In genomic region chr15:98692171-98692715, GRCm38 (mm10) we compare ENCODE assay signal across 10 mouse cellular contexts. TPM values are rescaled to one million over a fixed set of nuclear protein-coding genes. Genes with fewer than 3 reads are reported as not detected.
DNase-seq lines count a peak whose midpoint lies in the region; ATAC-seq and TF ChIP-seq lines count a peak whose summit lies in the region.
"Had no signal": no experiment of that assay in that cellular context is flagged by ENCODE, and none has a peak within 500 bp of the region (broad histone marks: within the 10 kb centered on the region; RNA-seq: fewer than 3 reads in every experiment).

No protein-coding gene starts in this region.

- H3K9me3 ChIP-seq in stomach, embryonic 15.5 days, result no peaks in the 10 kb centered on the region
- H3K9me3 ChIP-seq: G1E had no signal

- DNase-seq in left cerebral cortex, adult 2 months (ENCODE audit: extremely low spot score in 1 of 2, low spot score in 2 of 2), result no peak
- DNase-seq in left cerebral cortex, postnatal 14 days (ENCODE audit: low spot score in 2 of 2), result no peak
- DNase-seq in heart, adult 2 months, result peak; percentile 53 to 62
- peak; percentile 77 for DNase-seq in kidney, postnatal 10 days
- DNase-seq in ovary, adult 18-20 months (ENCODE audit: low spot score), result no peak
- no peak for DNase-seq in urinary bladder, postnatal 25 days (ENCODE audit: low spot score)
- no peak for DNase-seq in cerebellum, postnatal 10 days

- ATAC-seq in stomach, embryonic 15.5 days (ENCODE audit: insufficient read depth, low FRiP score, low read depth), result peak; percentile 25; the same call in 1 of the 2 replicates

- no peak for TF ChIP-seq CTCF in left cerebral cortex, adult 2 months (IDR thresholded peaks at IDR 0.05)
- TF ChIP-seq CTCF in heart, adult 2 months (IDR thresholded peaks at IDR 0.05), result no peak

- H3K27me3 ChIP-seq in heart, adult 2 months (ENCODE audit: control insufficient read depth, insufficient read depth, low read length), result no peaks in the 10 kb centered on the region
- H3K27me3 ChIP-seq in stomach, embryonic 15.5 days (replicated peaks), result no peaks in the 10 kb centered on the region; the same call in 1 of the 2 replicates

- no peaks in the 10 kb centered on the region for H3K36me3 ChIP-seq in heart, adult 2 months (ENCODE audit: control insufficient read depth, insufficient read depth, low read length)
- no peaks in the 10 kb centered on the region for H3K36me3 ChIP-seq in stomach, embryonic 15.5 days
- H3K36me3 ChIP-seq: G1E had no signal

- peaks cover 11% of the 10 kb centered on the region for H3K4me1 ChIP-seq in heart, adult 2 months (ENCODE audit: control insufficient read depth, insufficient read depth, low read length)
- H3K4me1 ChIP-seq in stomach, embryonic 15.5 days, result peaks cover 9% of the 10 kb centered on the region; the same call in 1 of the 2 replicates

- peak; percentile 65; the same call in 1 of the 2 replicates for TF ChIP-seq EP300 in heart, adult 2 months (IDR thresholded peaks at IDR 0.05; ENCODE audit: insufficient read depth, low read depth, low read length)

- H3K4me3 ChIP-seq in left cerebral cortex, adult 2 months, result no peak overlapping the region
- H3K4me3 ChIP-seq in heart, adult 2 months, result no peak overlapping the region
- no peak overlapping the region for H3K4me3 ChIP-seq in stomach, embryonic 15.5 days (replicated peaks)

- no peak overlapping the region for H3K9ac ChIP-seq in heart, adult 2 months (ENCODE audit: low read depth, low read length)
- H3K9ac ChIP-seq in stomach, embryonic 15.5 days, result no peak overlapping the region

- 10% methylated on average over 11 of the region's 11 CpGs for WGBS in heart, adult 2 months
- 32% methylated on average over 11 of the region's 11 CpGs for WGBS in stomach, embryonic 15.5 days

- H3K4me2 ChIP-seq in stomach, embryonic 15.5 days, result no peak overlapping the region

- H3K79me2 ChIP-seq in heart, adult 2 months (replicated peaks; ENCODE audit: control insufficient read depth, insufficient read depth, low read length), result no peaks in the 10 kb centered on the region

- H3K27ac ChIP-seq in left cerebral cortex, adult 2 months, result peak overlapping the region; percentile 73
- peak overlapping the region; percentile 69 for H3K27ac ChIP-seq in heart, adult 2 months
- H3K27ac ChIP-seq in stomach, embryonic 15.5 days, result peak overlapping the region; percentile 11; the same call in 1 of the 2 replicates

- no peak for TF ChIP-seq POLR2A in heart, adult 2 months (IDR thresholded peaks at IDR 0.05; ENCODE audit: insufficient read depth, low read depth, low read length)

- intact Hi-C loops in left cerebral cortex, adult 2 months (cut with DNase I), result no loop called here
- intact Hi-C loops in left cerebral cortex, postnatal 14 days (cut with DNase I), result no loop called here
- intact Hi-C loops in heart, adult 2 months (cut with DNase I), result no loop called here

RNA-seq across cellular contexts. Expression of gene Rnd1, which starts 15.0 kb away (rescaled TPM):
- total RNA-seq in left cerebral cortex, adult 2 months (2021), result 10 to 100 TPM; 27.4 to 27.7 TPM
- 10 to 100 TPM; 53.9 to 64.1 TPM for total RNA-seq in left cerebral cortex, postnatal 14 days (2021)
- total RNA-seq in heart, adult 2 months (2021), result 1 to 10 TPM; 1.1 to 1.3 TPM
- polyA plus RNA-seq in heart, adult 2 months (2012; rRNA removed), result 2.6 and 3.3 TPM in 2 replicates
- 1.3 and 1.4 TPM in 2 replicates for polyA plus RNA-seq in stomach, embryonic 15.5 days (2015; fragmentation: Nextera tagmentation; extraction: Ambion mirVana)

RNA-seq across cellular contexts. Expression of gene Ccdc65, which starts 15.8 kb away (rescaled TPM):
- 10 to 100 TPM; 11.2 TPM for total RNA-seq in left cerebral cortex, adult 2 months (2021)
- 10 to 100 TPM; 12.6 to 13.3 TPM for total RNA-seq in left cerebral cortex, postnatal 14 days (2021)
- under 1 TPM; 0.11 to 0.16 TPM for total RNA-seq in heart, adult 2 months (2021)
- 0.15 and 0.37 TPM in 2 replicates for polyA plus RNA-seq in heart, adult 2 months (2012; rRNA removed)
- polyA plus RNA-seq in stomach, embryonic 15.5 days (2015; fragmentation: Nextera tagmentation; extraction: Ambion mirVana), result 0.84 and 1.1 TPM in 2 replicates
- total RNA-seq: hematopoietic stem cell, adult 5-6 weeks had no signal
- polyA plus RNA-seq: G1E had no signal

RNA-seq across cellular contexts. Expression of gene Ddx23, which starts 29.5 kb away (rescaled TPM):
- 10 to 100 TPM; 84.4 to 90.2 TPM for total RNA-seq in left cerebral cortex, adult 2 months (2021)
- total RNA-seq in left cerebral cortex, postnatal 14 days (2021), result 10 to 100 TPM; 56.0 to 57.6 TPM
- 10 to 100 TPM; 47.9 to 55.4 TPM for total RNA-seq in heart, adult 2 months (2021)
- polyA plus RNA-seq in heart, adult 2 months (2012; rRNA removed), result 18.9 and 30.7 TPM in 2 replicates
- polyA plus RNA-seq in stomach, embryonic 15.5 days (2015; fragmentation: Nextera tagmentation; extraction: Ambion mirVana), result 22.9 and 26.8 TPM in 2 replicates

RNA-seq across cellular contexts. Expression of gene Fkbp11, which starts 35.8 kb away (rescaled TPM):
- total RNA-seq in left cerebral cortex, adult 2 months (2021), result 1 to 10 TPM; 1.9 TPM
- 1 to 10 TPM; 2.7 to 3.4 TPM for total RNA-seq in left cerebral cortex, postnatal 14 days (2021)
- 1 to 10 TPM; 5.1 to 5.8 TPM for total RNA-seq in heart, adult 2 months (2021)
- 3.2 and 4.8 TPM in 2 replicates for polyA plus RNA-seq in heart, adult 2 months (2012; rRNA removed)
- polyA plus RNA-seq in stomach, embryonic 15.5 days (2015; fragmentation: Nextera tagmentation; extraction: Ambion mirVana), result 112 and 123 TPM in 2 replicates

Comparison
In these comparisons a context has a peak if more than half of its experiments do, and no peak if none do; other contexts are left out.
1. DNase-seq: peak in heart, adult 2 months (2 of 2) and kidney, postnatal 10 days (single experiment); none in left cerebral cortex, adult 2 months (0 of 2), left cerebral cortex, postnatal 14 days (0 of 2), ovary, adult 18-20 months (single experiment), urinary bladder, postnatal 25 days (single experiment) and cerebellum, postnatal 10 days (0 of 2).
2. H3K27ac ChIP-seq: peak in every context shown above with its lines; median percentile 73 in left cerebral cortex, adult 2 months; 69 in heart, adult 2 months; 11 in stomach, embryonic 15.5 days.
3. RNA of gene Rnd1, which starts 15.0 kb away (total RNA-seq): 53.9 to 64.1 TPM in left cerebral cortex, postnatal 14 days and 27.4 to 27.7 TPM in left cerebral cortex, adult 2 months; 1.1 to 1.3 TPM in heart, adult 2 months; every median in the first group is over 10 times any median in the second.
4. RNA of gene Ccdc65, which starts 15.8 kb away (total RNA-seq): 12.6 to 13.3 TPM in left cerebral cortex, postnatal 14 days and 11.2 TPM in left cerebral cortex, adult 2 months; 0.11 to 0.16 TPM in heart, adult 2 months; every median in the first group is over 10 times any median in the second.